Mouse (Mus musculus) olfactory bulb, adult 2 months (tissue): ENCODE data around the gene Clpp. TPM values are rescaled to one million over a fixed set of nuclear protein-coding genes. Genes with fewer than 3 reads are reported as not detected.

Experiments
- H3K27ac ChIP-seq: fragments of 200-500 bp; 2 replicates; pipeline ENCODE4 v1.5.1; 2012; ENCODE audit warnings: low read depth, low read length; ENCODE audit not compliant: insufficient read depth
- H3K4me1 ChIP-seq: fragments of 200-500 bp; 2 replicates; pipeline ENCODE4 v1.6.1; 2012; ENCODE audit warnings: low read length; ENCODE audit not compliant: control insufficient read depth, insufficient read depth
- H3K4me3 ChIP-seq: fragments of 200-500 bp; 2 replicates; pipeline ENCODE4 v1.5.1; 2012; ENCODE audit warnings: mild to moderate bottlenecking, low read depth, low read length, moderate library complexity; ENCODE audit not compliant: insufficient read depth
- CTCF ChIP-seq: fragments of 200-500 bp; IDR thresholded peaks from 2 replicates; pipeline ENCODE4 v1.5.1; 2012; ENCODE audit warnings: low read depth, mild to moderate bottlenecking, low read length, moderate library complexity; ENCODE audit not compliant: insufficient read depth
- POLR2A ChIP-seq: fragments of 200-500 bp; IDR thresholded peaks from 2 replicates; pipeline ENCODE4 v1.6.1; 2012; ENCODE audit warnings: mild to moderate bottlenecking, low read depth, low read length, moderate library complexity; ENCODE audit not compliant: insufficient read depth
- WGBS: fragments of 180-500 bp; shearing (Covaris S2); methylation state at CpG from one replicate; pipeline ENCODE4 v1.1.7; 2018; 5-methylcytosine and 5-hydroxymethylcytosine counted together
- polyA plus RNA-seq: library from polyadenylated mRNA; stranded (reverse); fragments of >200 nt; gene quantifications from 2 replicates; pipeline ENCODE4 v1.2.4, GENCODE M21; 2012; ENCODE audit warnings: low replicate concordance; ENCODE audit not compliant: missing spikeins, insufficient read depth, insufficient read length

Clpp gene
- polyA plus RNA-seq, 1 experiment = not detected

DNA sequence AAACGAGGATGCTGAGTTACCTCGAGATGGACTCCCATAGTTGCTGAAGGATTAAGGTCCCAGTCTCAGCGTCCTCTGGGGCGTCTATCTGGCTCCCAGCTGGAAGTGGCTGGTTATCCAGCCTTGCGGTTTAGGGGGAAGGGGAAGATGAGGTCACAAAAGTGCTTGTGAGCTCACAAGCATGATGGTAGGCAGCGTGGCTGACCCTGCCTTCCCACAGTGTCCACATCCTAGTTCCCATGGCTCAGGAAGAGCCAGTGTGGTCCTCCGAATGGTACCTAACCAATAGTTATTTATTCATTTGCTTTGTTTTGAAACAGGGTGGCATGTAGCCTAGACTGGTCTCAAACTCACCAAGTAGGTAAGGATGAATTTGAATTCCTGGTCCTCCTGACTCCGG, 51.4 kb downstream of the Clpp start, which contains the start of gene Slc25a41:
Gene Slc25a41 (minus strand): TSS at position 101 of the 400 bp plus-strand sequence.
- 75% methylated on average over 8 of the region's 8 CpGs for WGBS
- peaks cover 8% of the 10 kb centered on the region for H3K4me1 ChIP-seq
- no peak within 1 kb of the TSS for H3K27ac ChIP-seq
- TF ChIP-seq POLR2A (no peak), CTCF (no peak)
- H3K4me3 ChIP-seq = no peak within 1 kb of the TSS

Other genes with a start within 250 kb of the Clpp start
- gene Nrtn, start 232.8 kb upstream of the Clpp start, polyA plus RNA-seq = not detected in 2 replicates
- gene Dus3l, start 225.5 kb upstream of the Clpp start, polyA plus RNA-seq = not detected in 2 replicates
- not detected in 2 replicates for gene Prr22, start 220.1 kb upstream of the Clpp start, polyA plus RNA-seq
- not detected in 2 replicates for gene Rfx2, start 159.3 kb upstream of the Clpp start, polyA plus RNA-seq
- not detected in 2 replicates for gene Acsbg2, start 115.9 kb upstream of the Clpp start, polyA plus RNA-seq
- not detected in 2 replicates for gene 1700061G19Rik, start 114.8 kb upstream of the Clpp start, polyA plus RNA-seq
- gene Mllt1, start 54.9 kb upstream of the Clpp start, polyA plus RNA-seq = not detected in 2 replicates
- gene Acer1, start 8.2 kb upstream of the Clpp start, polyA plus RNA-seq = not detected in 2 replicates
- not detected in 2 replicates for gene Alkbh7, start 7.0 kb downstream of the Clpp start, polyA plus RNA-seq
- not detected in 2 replicates for gene Pspn, start 9.7 kb downstream of the Clpp start, polyA plus RNA-seq
- gene Gtf2f1, start 21.0 kb downstream of the Clpp start, polyA plus RNA-seq = not detected in 2 replicates
- gene Gm17949, start 21.2 kb downstream of the Clpp start, polyA plus RNA-seq = not detected in 2 replicates
- 183 TPM in 1 of 2 replicates, not detected in the other for gene Khsrp, start 41.2 kb downstream of the Clpp start, polyA plus RNA-seq
- not detected in 2 replicates for gene Slc25a41, start 51.3 kb downstream of the Clpp start, polyA plus RNA-seq
- gene Crb3, start 68.8 kb downstream of the Clpp start, polyA plus RNA-seq = not detected in 2 replicates
- gene Slc25a23, start 69.6 kb downstream of the Clpp start, polyA plus RNA-seq = 526 and 583 TPM in 2 replicates
- gene Dennd1c, start 88.2 kb downstream of the Clpp start, polyA plus RNA-seq = not detected in 2 replicates
- 276 TPM in 1 of 2 replicates, not detected in the other for gene Tubb4a, start 97.5 kb downstream of the Clpp start, polyA plus RNA-seq
- gene Tnfsf9, start 115.0 kb downstream of the Clpp start, polyA plus RNA-seq = not detected in 2 replicates
- not detected in 2 replicates for gene Cd70, start 159.5 kb downstream of the Clpp start, polyA plus RNA-seq
- not detected in 2 replicates for gene Tnfsf14, start 203.9 kb downstream of the Clpp start, polyA plus RNA-seq
- not detected in 2 replicates for gene C3, start 237.8 kb downstream of the Clpp start, polyA plus RNA-seq